Mouse (Mus musculus) spleen, adult 2 months (tissue): Measurements from ENCODE around the gene Cacna1e. TPM values are rescaled to one million over a fixed set of nuclear protein-coding genes. Genes with fewer than 3 reads are reported as not detected.

Experiments
- DNase-seq, 2 experiments: peaks; one replicate each; pipeline versions ENCODE4 v3.0.0 to v3.0.0-alpha.2; 2012 to 2021; ENCODE audit warnings: low spot score in 2 of 2, low read depth in 1 of 2
- H3K27ac ChIP-seq: fragments of 200-500 bp; 2 replicates; pipeline ENCODE4 v1.5.1; 2012; ENCODE audit warnings: low read length, inconsistent platforms; ENCODE audit not compliant: insufficient read depth
- H3K27me3 ChIP-seq: fragments of 200-500 bp; 2 replicates; pipeline ENCODE4 v1.6.1; 2012; ENCODE audit warnings: mild to moderate bottlenecking, moderate library complexity, low read length, inconsistent platforms; ENCODE audit not compliant: control insufficient read depth, insufficient read depth
- H3K36me3 ChIP-seq: fragments of 200-500 bp; 2 replicates; pipeline ENCODE4 v1.6.1; 2012; ENCODE audit warnings: mild to moderate bottlenecking, low read length, inconsistent platforms; ENCODE audit not compliant: control insufficient read depth, insufficient read depth
- H3K4me1 ChIP-seq: fragments of 200-500 bp; 2 replicates; pipeline ENCODE4 v1.6.1; 2011; ENCODE audit warnings: inconsistent platforms; ENCODE audit not compliant: control insufficient read depth, insufficient read depth, insufficient read length
- H3K4me3 ChIP-seq: fragments of 200-500 bp; 2 replicates; pipeline ENCODE4 v1.5.1; 2011; ENCODE audit warnings: mild to moderate bottlenecking, inconsistent platforms; ENCODE audit not compliant: insufficient read depth, insufficient read length; ENCODE audit errors: extremely low read depth
- CTCF ChIP-seq: fragments of 200-500 bp; IDR thresholded peaks from 2 replicates; pipeline ENCODE4 v1.5.1; 2011; ENCODE audit warnings: mild to moderate bottlenecking, inconsistent platforms; ENCODE audit not compliant: insufficient read depth, insufficient read length, insufficient replicate concordance; ENCODE audit errors: extremely low read depth
- POLR2A ChIP-seq: fragments of 200-500 bp; IDR thresholded peaks from 2 replicates; pipeline ENCODE4 v1.6.1; 2011; ENCODE audit warnings: low read depth, low read length, inconsistent platforms
- WGBS: fragments of 180-500 bp; shearing (Covaris S2); methylation state at CpG from one replicate; pipeline ENCODE4 v1.1.7; 2018; 5-methylcytosine and 5-hydroxymethylcytosine counted together
- polyA plus RNA-seq: library from polyadenylated mRNA; depleted of rRNA; stranded (reverse); fragments of >200 nt; gene quantifications from 2 replicates; pipeline ENCODE4 v1.2.3, GENCODE M21; 2012

Gene Cacna1e
- polyA plus RNA-seq, 1 experiment = 7.0 TPM

- 46% methylated on average over 6 of the region's 6 CpGs for WGBS
- DNase-seq = no peak
- no peaks in the 10 kb centered on the region for H3K36me3 ChIP-seq
- H3K4me3 ChIP-seq = no peak overlapping the region
- H3K4me1 ChIP-seq = no peaks in the 10 kb centered on the region
- 0 out of 2 replicates have a peak, but pooled peaks cover 11% of the 10 kb centered on the region for H3K27me3 ChIP-seq
- TF ChIP-seq POLR2A (no peak), CTCF (no peak)
- no peak overlapping the region for H3K27ac ChIP-seq
These were observed 161.2 kb downstream of the Cacna1e start for GRCm38 (mm10) chr1:154723078-154723477.

- DNase-seq = no peak
- no peaks in the 10 kb centered on the region for H3K27me3 ChIP-seq
- 75% methylated on average over 7 of the region's 7 CpGs for WGBS
- no peak overlapping the region for H3K4me3 ChIP-seq
- no peak overlapping the region for H3K27ac ChIP-seq
- H3K36me3 ChIP-seq = no peaks in the 10 kb centered on the region
- no peaks in the 10 kb centered on the region for H3K4me1 ChIP-seq
- TF ChIP-seq CTCF = no peak
- TF ChIP-seq POLR2A = no peak
These were observed 168.7 kb downstream of the Cacna1e start for GRCm38 (mm10) chr1:154715596-154715995.

DNA sequence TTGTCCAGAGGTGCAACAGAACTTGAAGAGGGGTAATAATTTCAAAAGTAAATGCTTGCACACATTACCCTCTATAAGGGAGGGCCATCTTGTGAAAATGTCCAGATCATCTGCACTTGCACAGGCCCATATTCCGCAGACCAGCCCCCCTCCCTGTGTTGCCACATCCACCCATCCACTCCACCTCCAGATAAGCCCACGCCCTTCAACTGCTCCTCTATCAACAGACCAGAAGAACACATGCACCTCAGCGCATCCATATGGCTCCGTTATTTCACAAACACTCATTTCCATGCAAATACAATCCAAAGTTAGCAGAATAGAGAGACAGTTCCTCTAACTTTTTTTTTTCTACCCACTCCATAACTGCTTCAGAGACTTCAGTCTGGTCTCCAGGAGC is 171.6 kb downstream of the Cacna1e start:
- no peaks in the 10 kb centered on the region for H3K36me3 ChIP-seq
- DNase-seq = no peak
- no peaks in the 10 kb centered on the region for H3K27me3 ChIP-seq
- no peak overlapping the region for H3K4me3 ChIP-seq
- H3K27ac ChIP-seq = no peak overlapping the region
- TF ChIP-seq POLR2A (no peak), CTCF (no peak)
- WGBS = 91% methylated on average over 4 of the region's 4 CpGs
- no peaks in the 10 kb centered on the region for H3K4me1 ChIP-seq

DNA sequence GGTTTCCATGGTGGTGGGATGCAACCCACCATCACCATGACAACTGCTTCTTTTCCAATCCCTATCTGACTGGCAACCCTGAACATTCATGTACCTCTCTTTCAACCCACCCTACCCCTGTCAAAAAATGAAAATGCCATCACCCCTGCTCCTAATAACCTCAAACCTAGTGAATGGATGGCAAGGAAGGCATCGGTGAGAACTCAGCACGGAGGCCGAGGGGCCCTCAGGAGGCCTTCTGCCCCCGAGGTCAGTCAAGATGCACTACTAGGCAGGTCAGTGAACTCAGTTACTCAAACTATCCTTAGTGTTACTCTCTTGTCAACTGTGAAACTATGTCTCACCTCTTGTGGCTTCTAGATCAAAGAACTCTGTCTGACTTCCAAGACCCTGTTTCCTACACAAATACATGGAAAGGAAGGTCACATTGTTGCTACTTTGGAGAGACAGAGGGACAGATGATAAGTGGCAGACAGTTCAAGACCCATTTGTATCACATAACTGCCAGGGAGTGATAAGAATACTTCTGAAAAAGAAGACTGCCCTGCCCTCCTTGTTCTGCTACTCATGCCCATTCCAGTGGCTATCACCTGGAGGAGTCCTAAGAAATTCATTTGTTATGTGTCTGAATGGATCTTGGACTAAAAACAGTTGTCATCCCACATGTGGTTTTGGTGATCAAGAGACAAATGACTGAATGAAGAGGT is 176.6 kb downstream of the Cacna1e start:
- no peaks in the 10 kb centered on the region for H3K4me1 ChIP-seq
- no peaks in the 10 kb centered on the region for H3K36me3 ChIP-seq
- TF ChIP-seq POLR2A (no peak), CTCF (no peak)
- no peak overlapping the region for H3K27ac ChIP-seq
- H3K27me3 ChIP-seq = no peaks in the 10 kb centered on the region
- no peak for DNase-seq
- no peak overlapping the region for H3K4me3 ChIP-seq
- WGBS = 88% methylated on average over 4 of the region's 4 CpGs

- Histone ChIP-seq H3K27ac (no peak overlapping the region), H3K27me3 (no peaks in the 10 kb centered on the region), H3K36me3 (no peaks in the 10 kb centered on the region), H3K4me1 (no peaks in the 10 kb centered on the region), H3K4me3 (no peak overlapping the region)
- no peak for TF ChIP-seq CTCF
- no peak for TF ChIP-seq POLR2A
- WGBS = 76% methylated on average over 8 of the region's 8 CpGs
- DNase-seq = no peak
These were observed 177.3 kb downstream of the Cacna1e start for GRCm38 (mm10) chr1:154706974-154707373.

DNA sequence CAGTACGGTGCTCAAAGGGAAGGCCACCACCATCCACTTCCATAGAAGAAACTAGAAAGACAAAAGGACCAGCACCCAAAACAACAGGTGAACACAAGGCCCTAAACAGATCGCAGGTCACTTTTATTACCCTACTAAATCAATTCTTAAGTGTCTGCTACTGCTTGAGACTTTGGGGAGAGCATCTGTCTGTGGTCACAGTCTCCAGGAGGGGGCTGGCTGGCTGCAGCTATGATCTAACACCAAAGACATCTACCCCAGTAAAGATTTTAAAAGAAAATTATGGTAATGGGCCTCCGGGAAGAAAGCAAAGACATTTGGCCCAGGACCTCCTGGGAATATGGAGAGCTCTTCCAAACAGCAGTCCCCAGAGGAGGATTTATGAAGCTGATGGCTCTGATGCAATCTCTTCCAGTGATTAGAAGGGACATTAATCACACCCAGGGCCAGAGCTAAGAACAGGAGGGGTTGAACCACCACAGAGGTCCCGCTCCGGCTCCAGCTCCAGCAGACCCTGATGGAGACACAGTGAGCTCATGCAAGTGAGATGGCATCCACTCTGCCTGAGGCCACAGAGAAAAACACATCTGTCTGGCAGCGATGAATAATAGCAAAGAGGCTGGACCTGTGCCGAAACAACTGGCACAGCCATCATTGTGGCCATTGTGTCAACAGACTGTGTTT is 178.3 kb downstream of the Cacna1e start:
- Histone ChIP-seq H3K4me1 (no peaks in the 10 kb centered on the region), H3K4me3 (no peak overlapping the region), H3K27ac (no peak overlapping the region), H3K27me3 (no peaks in the 10 kb centered on the region), H3K36me3 (no peaks in the 10 kb centered on the region)
- 86% methylated on average over 7 of the region's 7 CpGs for WGBS
- TF ChIP-seq POLR2A (no peak), CTCF (no peak)
- DNase-seq = no peak
